Mouse (Mus musculus): ENCODE results near the gene Samd10. TPM values are rescaled to one million over a fixed set of nuclear protein-coding genes. Genes with fewer than 3 reads are reported as not detected.

Samd10 gene
- polyA plus RNA-seq, 1 experiment from 2014 or later, result 169 TPM

DNA sequence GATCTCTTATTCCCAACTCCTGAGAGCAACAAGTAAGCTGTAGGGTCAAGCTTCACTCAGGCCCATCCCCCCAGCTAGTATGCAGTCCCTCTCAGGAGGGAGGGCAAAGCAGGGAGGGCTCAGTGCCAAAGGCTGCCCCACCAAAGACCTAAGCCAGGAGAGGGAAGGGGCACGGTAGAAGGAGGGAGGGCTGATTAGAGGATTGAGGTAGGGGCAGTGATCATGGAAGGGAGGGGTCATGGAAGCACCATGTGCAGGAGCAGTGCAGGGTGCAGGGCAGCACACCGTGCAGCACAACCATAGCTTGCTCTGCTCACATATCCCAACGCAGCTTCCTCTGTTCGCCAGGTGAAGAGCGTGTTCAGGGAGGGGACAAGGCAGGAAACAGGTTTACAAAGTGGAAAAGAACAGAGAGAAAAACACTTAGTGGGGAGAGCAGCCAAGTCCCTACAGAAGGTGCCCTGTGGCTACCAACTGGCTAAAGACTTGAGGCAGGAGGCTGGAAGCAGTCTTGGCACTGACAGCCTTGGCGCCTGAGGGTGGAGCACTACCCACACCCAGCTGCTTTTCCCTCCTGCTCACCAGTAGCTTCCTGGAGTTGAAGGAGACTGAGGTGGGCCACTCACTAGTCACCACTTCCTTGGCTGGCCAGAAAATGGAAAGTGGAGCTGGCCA lies 28.0 kb downstream of the Samd10 start:
- no peak for ATAC-seq (ENCODE audit: low FRiP score)

DNA sequence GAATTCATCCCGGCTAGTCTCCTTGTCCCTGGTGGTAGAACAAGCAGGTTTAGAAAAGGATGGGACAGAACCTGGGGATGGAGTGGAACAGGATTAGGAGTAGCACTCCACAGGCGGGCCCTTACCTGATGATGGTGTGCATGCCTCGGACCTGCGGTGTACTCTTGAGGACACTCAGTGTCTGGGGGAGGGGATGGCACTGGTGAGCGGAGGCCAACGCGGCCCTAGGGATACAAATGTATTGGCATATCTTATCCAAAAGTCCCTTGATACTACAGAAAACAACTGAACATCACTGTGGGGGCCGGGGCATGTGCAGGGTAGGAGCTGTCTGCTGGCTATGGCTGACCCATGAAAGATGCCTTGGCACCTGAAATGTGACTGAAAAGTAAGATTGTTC lies 28.6 kb downstream of the Samd10 start:
- Histone ChIP-seq H3K9me3 (no peaks in the 10 kb centered on the region; the same call in 1 of the 2 replicates), H3K27ac (no peak overlapping the region), H3K4me1 (replicated peaks) (no peaks in the 10 kb centered on the region), H3K9ac (no peak overlapping the region), H3K4me2 (no peak overlapping the region), H3K36me3 (peaks cover 35% of the 10 kb centered on the region), H3K27me3 (no peaks in the 10 kb centered on the region), H3K4me3 (no peak overlapping the region)
- WGBS, result 94% methylated on average over 8 of the region's 8 CpGs
- no peak for ATAC-seq (ENCODE audit: low FRiP score)

More for the DNA sequence above, 28.0 kb downstream of the Samd10 start:
- H3K36me3 ChIP-seq, result peaks cover 31% of the 10 kb centered on the region
- no peak overlapping the region for H3K4me3 ChIP-seq
- H3K4me1 ChIP-seq (replicated peaks), result no peaks in the 10 kb centered on the region
- no peak overlapping the region for H3K4me2 ChIP-seq
- no peak overlapping the region for H3K27ac ChIP-seq
- H3K9ac ChIP-seq, result no peak overlapping the region
- no peaks in the 10 kb centered on the region for H3K9me3 ChIP-seq
- H3K27me3 ChIP-seq, result no peaks in the 10 kb centered on the region
- 82% methylated on average over 6 of the region's 6 CpGs for WGBS

DNA sequence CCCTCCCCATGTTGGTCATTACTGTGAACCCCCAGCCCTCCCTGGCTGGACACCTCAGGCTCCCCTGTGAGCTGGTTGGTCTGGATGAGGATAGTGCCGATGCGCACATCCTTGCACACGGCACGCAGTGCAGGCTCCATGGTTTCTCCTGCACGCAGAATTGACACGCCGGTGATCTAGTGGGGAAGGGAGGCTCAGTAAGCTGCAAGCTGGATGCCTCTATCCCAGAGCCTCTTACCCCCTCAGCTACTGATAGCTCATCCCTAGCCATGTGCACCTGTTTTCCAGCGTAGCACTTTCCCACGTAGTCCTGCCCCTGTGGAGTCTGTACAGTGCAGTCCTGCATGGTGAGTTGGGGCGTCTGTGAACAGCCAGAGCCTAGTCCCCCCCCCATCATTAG lies 29.2 kb downstream of the Samd10 start:
- H3K27ac ChIP-seq, result no peak overlapping the region
- H3K4me2 ChIP-seq, result no peak overlapping the region
- no peaks in the 10 kb centered on the region for H3K4me1 ChIP-seq (replicated peaks)
- 95% methylated on average over 10 of the region's 10 CpGs for WGBS
- H3K9me3 ChIP-seq, result no peaks in the 10 kb centered on the region; the same call in 1 of the 2 replicates
- no peak for ATAC-seq (ENCODE audit: low FRiP score)
- no peak overlapping the region for H3K9ac ChIP-seq
- no peak overlapping the region for H3K4me3 ChIP-seq
- H3K27me3 ChIP-seq, result no peaks in the 10 kb centered on the region
- H3K36me3 ChIP-seq, result peaks cover 35% of the 10 kb centered on the region

DNA sequence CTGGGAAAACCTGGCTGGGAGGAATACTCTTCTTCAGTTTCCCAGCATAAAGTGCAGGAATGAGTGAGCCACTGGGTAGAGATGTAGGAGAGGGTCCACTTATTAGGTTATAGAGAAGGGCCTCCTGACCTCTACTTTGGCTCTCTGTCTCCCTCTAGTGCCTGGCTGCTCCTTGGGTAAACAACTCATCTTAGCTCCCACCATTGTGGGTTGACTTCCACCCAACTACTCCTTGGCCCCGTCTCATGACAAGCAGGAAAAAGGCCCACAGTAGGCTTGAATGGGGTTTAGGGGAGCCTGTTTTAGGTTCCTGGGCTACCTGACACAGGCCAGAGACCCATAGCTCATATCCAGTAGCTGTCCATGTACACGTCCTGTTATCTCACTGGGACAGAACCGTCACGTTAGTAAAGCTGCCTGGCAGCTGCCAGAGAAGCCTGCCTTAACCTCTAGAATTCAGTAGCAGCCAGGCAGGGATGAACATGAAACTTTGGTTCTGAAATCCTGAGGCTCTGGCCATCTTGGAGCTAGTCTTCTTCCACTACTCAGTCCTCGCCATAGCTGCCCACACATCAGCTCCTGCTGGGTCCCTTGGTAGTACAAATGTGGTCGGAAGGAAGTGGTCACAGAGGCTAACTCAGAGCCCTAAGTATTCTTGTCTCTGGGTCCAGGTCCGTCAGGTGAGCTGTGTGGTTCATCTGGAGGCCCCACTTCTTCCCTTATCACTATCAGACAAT lies 30.6 kb downstream of the Samd10 start:
- ATAC-seq (ENCODE audit: low FRiP score), result no peak
- no peak overlapping the region for H3K9ac ChIP-seq
- 82% methylated on average over 7 of the region's 7 CpGs for WGBS

DNA sequence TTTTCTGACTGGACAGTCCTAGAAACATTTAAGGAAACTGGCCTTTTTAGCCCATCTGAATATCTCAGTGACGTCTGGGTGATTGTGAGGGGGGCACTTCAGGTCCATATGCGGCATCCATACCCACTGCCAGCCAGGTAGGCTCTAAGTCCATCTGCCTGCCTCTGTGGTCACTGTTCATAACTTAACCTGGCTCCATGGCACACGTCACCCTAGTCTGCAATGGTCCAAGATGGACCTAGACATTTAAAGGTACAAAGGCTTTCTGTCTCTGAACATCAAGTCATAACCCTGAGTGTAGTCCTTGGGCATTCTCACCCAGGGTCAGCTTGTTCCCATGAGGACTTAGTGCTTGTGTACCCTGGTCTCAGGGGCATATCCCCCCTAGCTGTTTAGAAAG lies 31.7 kb downstream of the Samd10 start:
- Histone ChIP-seq H3K4me2 (no peak overlapping the region), H3K4me1 (replicated peaks) (no peaks in the 10 kb centered on the region), H3K36me3 (peaks cover 13% of the 10 kb centered on the region; the same call in 1 of the 2 replicates), H3K27me3 (no peaks in the 10 kb centered on the region), H3K4me3 (no peak overlapping the region), H3K9me3 (no peaks in the 10 kb centered on the region; the same call in 1 of the 2 replicates), H3K9ac (no peak overlapping the region), H3K27ac (no peak overlapping the region)
- WGBS, result 90% methylated on average over 3 of the region's 3 CpGs
- no peak for ATAC-seq (ENCODE audit: low FRiP score)

More for the DNA sequence above, 30.6 kb downstream of the Samd10 start:
- H3K27me3 ChIP-seq, result no peaks in the 10 kb centered on the region
- no peak overlapping the region for H3K4me3 ChIP-seq
- H3K4me2 ChIP-seq, result no peak overlapping the region
- H3K9me3 ChIP-seq, result no peaks in the 10 kb centered on the region; the same call in 1 of the 2 replicates
- H3K36me3 ChIP-seq, result peaks cover 22% of the 10 kb centered on the region; the same call in 1 of the 2 replicates
- H3K27ac ChIP-seq, result no peak overlapping the region
- no peaks in the 10 kb centered on the region for H3K4me1 ChIP-seq (replicated peaks)

DNA sequence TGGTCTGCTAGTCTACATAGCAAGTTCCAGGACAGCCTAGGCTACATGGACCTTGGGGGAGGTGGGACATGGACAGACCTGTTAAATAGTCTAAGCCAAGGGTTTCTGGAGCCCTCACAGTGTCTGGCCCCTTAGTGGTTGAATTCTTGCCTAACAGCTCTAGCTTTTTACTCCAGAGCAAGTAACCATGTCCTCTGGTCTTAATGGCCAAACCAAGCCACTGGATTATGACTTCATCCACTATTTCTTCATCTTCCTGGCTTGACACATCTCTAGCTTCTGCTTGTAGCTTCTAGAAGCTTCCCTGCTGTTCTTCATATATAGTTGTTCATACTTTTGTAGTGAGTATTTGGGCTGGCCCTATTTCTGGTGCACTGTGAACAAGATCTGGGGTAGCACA lies 45.2 kb downstream of the Samd10 start:
- H3K4me1 ChIP-seq (replicated peaks), result no peaks in the 10 kb centered on the region
- no peak overlapping the region for H3K4me2 ChIP-seq
- H3K27ac ChIP-seq, result no peak overlapping the region
- no peak for ATAC-seq (ENCODE audit: low FRiP score)
- no peak overlapping the region for H3K4me3 ChIP-seq
- H3K27me3 ChIP-seq, result no peaks in the 10 kb centered on the region
- no peaks in the 10 kb centered on the region for H3K9me3 ChIP-seq
- H3K9ac ChIP-seq, result no peak overlapping the region
- H3K36me3 ChIP-seq, result peaks cover 49% of the 10 kb centered on the region

DNA sequence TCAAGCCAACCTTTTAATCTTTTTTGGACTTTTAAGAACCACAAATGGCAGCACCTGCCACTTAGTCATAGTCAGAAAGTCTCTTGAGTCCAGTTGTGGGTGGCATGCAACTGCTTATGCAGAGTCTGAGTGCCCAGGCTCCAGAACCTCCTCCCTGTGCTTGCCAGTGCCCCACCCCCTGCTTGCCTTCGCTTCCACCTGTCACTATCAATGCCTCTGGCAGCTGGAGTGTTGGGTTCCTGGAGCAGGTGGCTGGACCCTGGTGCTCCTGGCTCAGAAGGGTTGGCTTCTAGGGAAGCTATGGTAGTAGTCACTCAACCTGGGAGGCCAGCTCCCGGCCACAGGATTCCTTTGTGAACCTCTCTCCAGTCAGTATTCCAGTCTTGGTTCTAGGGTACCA lies 48.8 kb downstream of the Samd10 start:
- no peaks in the 10 kb centered on the region for H3K4me1 ChIP-seq (replicated peaks)
- H3K9ac ChIP-seq, result no peak overlapping the region
- peaks cover 72% of the 10 kb centered on the region for H3K36me3 ChIP-seq
- H3K9me3 ChIP-seq, result no peaks in the 10 kb centered on the region
- no peak overlapping the region for H3K27ac ChIP-seq
- no peaks in the 10 kb centered on the region for H3K27me3 ChIP-seq
- WGBS, result 98% methylated on average over 2 of the region's 2 CpGs
- H3K4me2 ChIP-seq, result no peak overlapping the region
- no peak overlapping the region for H3K4me3 ChIP-seq
- ATAC-seq (ENCODE audit: low FRiP score), result no peak

DNA sequence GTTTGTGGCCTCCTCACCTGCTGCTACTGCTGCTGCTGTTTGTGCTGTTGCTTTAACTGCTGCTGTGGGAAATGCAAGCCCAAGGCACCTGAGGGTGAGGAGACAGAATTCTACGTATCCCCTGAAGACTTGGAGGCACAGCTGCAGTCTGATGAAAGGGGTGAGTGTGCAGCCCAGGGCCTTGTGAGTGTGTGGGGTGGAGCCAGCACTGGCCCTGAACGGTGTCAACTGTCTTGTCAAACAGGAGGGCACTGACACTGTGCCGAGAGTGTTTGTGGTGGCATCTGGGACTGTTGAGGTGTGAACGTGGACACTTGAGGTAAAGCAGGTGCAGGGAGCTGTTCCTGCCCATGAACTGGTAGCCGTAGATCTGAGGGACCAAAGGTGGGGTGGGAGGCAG lies 50.3 kb downstream of the Samd10 start:
- H3K36me3 ChIP-seq, result peaks cover 63% of the 10 kb centered on the region
- ATAC-seq (ENCODE audit: low FRiP score), result no peak
- 91% methylated on average over 5 of the region's 5 CpGs for WGBS

DNA sequence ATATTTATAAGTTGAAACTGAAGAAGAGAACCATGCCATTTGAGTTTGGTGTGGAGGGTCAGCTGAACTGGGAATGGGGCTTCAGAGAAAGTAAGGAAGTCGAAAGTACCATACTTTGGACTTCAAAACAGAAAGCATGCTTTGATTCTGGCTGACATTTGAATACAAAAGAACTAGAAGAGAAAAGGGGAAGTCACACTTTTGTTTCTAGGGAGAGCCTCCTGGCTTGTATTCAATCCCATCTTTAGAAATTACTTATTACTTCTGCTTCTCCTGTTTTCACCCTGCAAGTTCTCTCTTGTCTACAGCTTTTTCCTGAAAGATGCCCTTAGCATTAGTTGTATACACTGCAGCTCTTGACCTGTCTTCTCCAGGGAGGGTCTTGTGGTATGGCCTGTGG lies 50.8 kb downstream of the Samd10 start:
- Histone ChIP-seq H3K4me2 (no peak overlapping the region), H3K4me3 (no peak overlapping the region), H3K27ac (no peak overlapping the region), H3K27me3 (no peaks in the 10 kb centered on the region), H3K36me3 (peaks cover 63% of the 10 kb centered on the region), H3K9me3 (no peaks in the 10 kb centered on the region), H3K9ac (no peak overlapping the region), H3K4me1 (replicated peaks) (no peaks in the 10 kb centered on the region)
- WGBS, result 70% methylated on average over 1 of the region's 1 CpGs
- no peak for ATAC-seq (ENCODE audit: low FRiP score)

More for the DNA sequence above, 50.3 kb downstream of the Samd10 start:
- Histone ChIP-seq H3K4me2 (no peak overlapping the region), H3K9ac (no peak overlapping the region), H3K9me3 (no peaks in the 10 kb centered on the region), H3K4me3 (no peak overlapping the region), H3K27ac (no peak overlapping the region), H3K4me1 (replicated peaks) (no peaks in the 10 kb centered on the region), H3K27me3 (no peaks in the 10 kb centered on the region)

DNA sequence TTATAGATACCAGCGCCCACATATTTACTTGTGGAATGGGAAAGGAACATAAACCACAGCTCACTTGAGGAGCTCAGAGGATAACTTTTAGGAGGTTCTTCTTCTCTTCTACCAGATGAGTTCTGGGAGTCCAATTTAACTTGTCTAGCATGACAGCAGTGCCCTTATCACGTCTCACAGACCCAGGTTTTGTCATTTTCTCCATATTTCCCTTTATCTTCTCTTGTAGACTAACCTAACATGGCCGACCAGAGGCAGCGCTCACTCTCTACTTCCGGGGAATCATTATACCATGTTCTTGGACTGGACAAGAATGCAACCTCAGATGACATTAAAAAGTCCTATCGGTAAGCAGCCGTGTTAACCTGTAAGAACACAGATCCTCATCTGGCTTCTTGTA lies 52.9 kb downstream of the Samd10 start:
- Histone ChIP-seq H3K4me2 (no peak overlapping the region), H3K4me1 (replicated peaks) (no peaks in the 10 kb centered on the region), H3K4me3 (no peak overlapping the region), H3K9me3 (no peaks in the 10 kb centered on the region), H3K36me3 (peaks cover 46% of the 10 kb centered on the region), H3K9ac (no peak overlapping the region), H3K27ac (no peak overlapping the region), H3K27me3 (no peaks in the 10 kb centered on the region)
- ATAC-seq (ENCODE audit: low FRiP score), result no peak
- whole genome bisulfite sequencing, result 95% methylated on average over 7 of the region's 7 CpGs
